Mouse (Mus musculus): ENCODE measurements around the gene Chn2. TPM values are rescaled to one million over a fixed set of nuclear protein-coding genes. Genes with fewer than 3 reads are reported as not detected.

The Chn2 gene
- polyA plus RNA-seq, 1 experiment from 2014 or later, result 20.2 TPM

DNA sequence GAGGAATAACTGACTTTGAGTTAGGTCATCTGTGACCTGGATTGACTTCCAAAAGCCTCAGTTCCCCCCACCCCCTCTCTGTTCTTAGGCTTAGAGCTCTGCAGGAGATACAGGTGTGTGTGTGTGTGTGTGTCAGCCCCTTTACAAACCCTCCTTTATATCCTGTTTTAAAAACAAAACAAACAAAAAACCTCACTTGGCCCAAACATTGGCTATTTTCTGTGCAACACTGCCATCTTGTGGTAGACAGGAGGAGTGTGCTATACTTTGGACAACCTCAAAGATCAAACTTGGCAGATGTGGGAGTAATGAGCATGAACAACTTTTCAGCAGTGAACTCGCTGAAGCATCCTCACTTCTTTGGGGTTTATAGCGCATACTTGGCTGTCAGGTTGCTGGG, 189.5 kb downstream of the Chn2 start:
- Histone ChIP-seq H3K4me2 (ENCODE audit: low read depth, low read length) (no peak overlapping the region), H3K4me3 (ENCODE audit: low read length) (no peak overlapping the region), H3K9me3 (ENCODE audit: control insufficient read depth, low read length) (no peaks in the 10 kb centered on the region), H3K36me3 (ENCODE audit: control insufficient read depth, insufficient read depth, low read length) (no peaks in the 10 kb centered on the region), H3K27ac (ENCODE audit: low read length) (no peak overlapping the region), H3K4me1 (ENCODE audit: control insufficient read depth, insufficient read depth, low read length) (peaks cover 8% of the 10 kb centered on the region; the same call in 1 of the 2 replicates), H3K9ac (ENCODE audit: low read depth, low read length) (no peak overlapping the region), H3K27me3 (replicated peaks; ENCODE audit: control insufficient read depth, insufficient read depth, low read length) (no peaks in the 10 kb centered on the region)
- no peak; the same call in 1 of the 2 replicates for ATAC-seq
- 4% methylated on average over 2 of the region's 2 CpGs for WGBS

DNA sequence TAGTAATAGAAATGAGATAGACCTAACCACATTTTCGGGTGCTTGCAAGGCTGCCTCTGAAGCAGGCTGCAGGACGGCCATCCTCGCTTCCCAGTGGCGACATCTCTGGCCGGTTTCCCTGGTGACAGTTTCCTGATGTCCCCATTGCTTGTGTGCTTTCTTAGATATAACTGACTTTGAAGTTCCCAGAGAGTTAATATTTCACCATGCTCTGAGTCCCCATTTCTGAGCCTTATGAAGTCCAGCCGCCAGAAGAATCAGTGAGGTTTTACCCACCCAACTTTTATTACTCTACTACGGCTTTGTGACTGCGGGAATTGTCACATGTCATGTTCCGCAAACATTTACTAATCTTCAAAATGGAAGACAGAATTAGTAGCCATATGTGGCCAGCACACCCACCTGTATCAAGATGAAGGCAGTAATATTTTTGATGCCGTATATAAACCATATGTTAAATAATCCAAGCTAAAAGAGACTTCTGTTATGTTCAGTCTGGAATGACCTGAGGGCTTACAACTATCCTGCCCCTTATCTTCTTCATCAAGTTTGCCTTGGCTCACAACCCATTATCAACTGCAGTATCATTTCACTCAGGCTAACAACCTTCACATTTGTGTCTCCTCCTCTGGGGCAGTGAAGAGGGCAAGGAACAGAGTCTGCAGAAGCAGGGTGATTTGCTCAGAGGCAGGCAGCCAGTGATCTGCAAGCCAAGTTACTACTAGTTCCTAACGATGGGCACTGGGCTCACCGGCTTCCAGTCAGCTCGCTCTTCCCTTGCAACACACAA, 192.6 kb downstream of the Chn2 start:
- ATAC-seq, result peak; percentile 86
- H3K4me1 ChIP-seq (ENCODE audit: control insufficient read depth, insufficient read depth, low read length), result peaks cover 8% of the 10 kb centered on the region; the same call in 1 of the 2 replicates
- no peaks in the 10 kb centered on the region for H3K27me3 ChIP-seq (replicated peaks; ENCODE audit: control insufficient read depth, insufficient read depth, low read length)
- peaks cover 2% of the 10 kb centered on the region; the same call in 1 of the 2 replicates for H3K9me3 ChIP-seq (ENCODE audit: control insufficient read depth, low read length)
- WGBS, result 59% methylated on average over 13 of the region's 13 CpGs
- H3K4me2 ChIP-seq (ENCODE audit: low read depth, low read length), result no peak overlapping the region
- H3K27ac ChIP-seq (ENCODE audit: low read length), result peak overlapping the region; percentile 40
- no peak overlapping the region for H3K9ac ChIP-seq (ENCODE audit: low read depth, low read length)
- H3K4me3 ChIP-seq (ENCODE audit: low read length), result no peak overlapping the region
- no peaks in the 10 kb centered on the region for H3K36me3 ChIP-seq (ENCODE audit: control insufficient read depth, insufficient read depth, low read length)

DNA sequence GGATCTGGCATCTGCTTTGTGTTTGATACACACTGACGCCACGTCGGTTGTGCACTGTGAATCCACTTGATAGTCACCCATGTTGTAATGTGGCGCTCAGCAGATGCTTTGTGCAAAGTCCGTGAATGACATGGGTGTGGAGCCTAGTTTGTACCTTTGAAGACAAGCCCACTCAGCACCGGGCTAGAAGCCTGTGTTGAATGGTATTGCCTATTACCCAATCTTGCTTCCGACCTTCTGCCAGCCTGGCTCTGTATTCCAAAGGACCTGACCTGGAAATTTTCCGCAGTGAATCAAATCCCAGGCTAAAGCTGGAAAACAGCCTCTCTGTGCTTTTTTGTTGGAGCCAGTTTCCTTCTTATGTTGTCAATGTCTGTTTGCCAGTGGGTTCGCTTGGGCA, 197.1 kb downstream of the Chn2 start:
- WGBS, result 80% methylated on average over 9 of the region's 9 CpGs
- peak; percentile 26; the same call in 1 of the 2 replicates for ATAC-seq
- no peak overlapping the region for H3K4me3 ChIP-seq (ENCODE audit: low read length)
- H3K9ac ChIP-seq (ENCODE audit: low read depth, low read length), result no peak overlapping the region
- H3K4me2 ChIP-seq (ENCODE audit: low read depth, low read length), result no peak overlapping the region
- H3K4me1 ChIP-seq (ENCODE audit: control insufficient read depth, insufficient read depth, low read length), result peaks cover under 1% of the 10 kb centered on the region; the same call in 1 of the 2 replicates
- H3K36me3 ChIP-seq (ENCODE audit: control insufficient read depth, insufficient read depth, low read length), result no peaks in the 10 kb centered on the region; the same call in 1 of the 2 replicates
- no peak overlapping the region for H3K27ac ChIP-seq (ENCODE audit: low read length)
- no peaks in the 10 kb centered on the region for H3K27me3 ChIP-seq (replicated peaks; ENCODE audit: control insufficient read depth, insufficient read depth, low read length)
- peaks cover 2% of the 10 kb centered on the region; the same call in 1 of the 2 replicates for H3K9me3 ChIP-seq (ENCODE audit: control insufficient read depth, low read length)

DNA sequence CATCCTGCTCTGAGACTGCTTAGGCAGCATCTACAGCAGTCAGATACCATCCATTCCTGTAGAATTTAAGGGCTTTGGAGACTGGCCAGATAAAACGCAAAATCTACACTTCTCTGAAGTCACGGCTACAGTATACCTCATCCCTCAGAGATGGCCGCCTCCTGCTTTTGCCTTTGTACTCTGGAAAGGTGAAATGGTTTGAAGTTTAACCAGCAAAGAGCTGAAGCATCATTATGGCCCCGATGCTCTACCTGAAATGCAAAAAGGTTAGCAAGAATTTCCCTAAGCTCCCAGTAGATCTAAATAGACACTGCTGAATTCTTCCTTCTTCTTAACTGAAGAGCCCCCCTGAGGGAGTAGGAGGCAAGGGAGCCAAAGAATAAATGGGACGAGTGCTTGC, 202.4 kb downstream of the Chn2 start:
- H3K27me3 ChIP-seq (replicated peaks; ENCODE audit: control insufficient read depth, insufficient read depth, low read length), result no peaks in the 10 kb centered on the region
- ATAC-seq, result no peak; the same call in 1 of the 2 replicates
- H3K4me2 ChIP-seq (ENCODE audit: low read depth, low read length), result no peak overlapping the region
- no peak overlapping the region for H3K4me3 ChIP-seq (ENCODE audit: low read length)
- H3K9ac ChIP-seq (ENCODE audit: low read depth, low read length), result no peak overlapping the region
- H3K27ac ChIP-seq (ENCODE audit: low read length), result no peak overlapping the region
- H3K36me3 ChIP-seq (ENCODE audit: control insufficient read depth, insufficient read depth, low read length), result no peaks in the 10 kb centered on the region; the same call in 1 of the 2 replicates
- H3K9me3 ChIP-seq (ENCODE audit: control insufficient read depth, low read length), result no peaks in the 10 kb centered on the region
- 49% methylated on average over 5 of the region's 5 CpGs for WGBS
- peaks cover 10% of the 10 kb centered on the region; the same call in 1 of the 2 replicates for H3K4me1 ChIP-seq (ENCODE audit: control insufficient read depth, insufficient read depth, low read length)

DNA sequence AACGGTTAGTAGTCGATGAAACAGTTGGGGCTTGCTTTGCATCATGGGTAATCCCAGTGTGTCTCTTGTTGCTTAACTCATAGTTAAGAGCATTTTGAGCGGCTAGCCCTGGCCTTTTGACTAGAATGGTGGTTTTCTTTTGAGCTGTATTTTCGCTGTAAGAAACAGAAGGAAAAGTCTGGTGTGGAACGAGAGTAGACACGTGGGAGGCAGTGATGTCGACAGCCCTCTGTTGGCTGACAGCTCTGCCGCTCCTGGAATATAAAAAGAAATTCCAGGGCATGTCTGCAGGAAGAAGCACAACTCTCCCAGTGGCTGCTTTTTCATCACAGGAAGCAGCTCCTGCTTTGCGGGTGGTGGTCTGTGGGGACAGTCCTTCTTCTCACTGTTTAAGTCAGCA, 202.9 kb downstream of the Chn2 start:
- ATAC-seq, result no peak
- Histone ChIP-seq H3K9ac (ENCODE audit: low read depth, low read length) (no peak overlapping the region), H3K9me3 (ENCODE audit: control insufficient read depth, low read length) (no peaks in the 10 kb centered on the region), H3K27me3 (replicated peaks; ENCODE audit: control insufficient read depth, insufficient read depth, low read length) (no peaks in the 10 kb centered on the region), H3K4me2 (ENCODE audit: low read depth, low read length) (no peak overlapping the region), H3K4me1 (ENCODE audit: control insufficient read depth, insufficient read depth, low read length) (peaks cover 10% of the 10 kb centered on the region; the same call in 1 of the 2 replicates), H3K27ac (ENCODE audit: low read length) (no peak overlapping the region), H3K36me3 (ENCODE audit: control insufficient read depth, insufficient read depth, low read length) (no peaks in the 10 kb centered on the region; the same call in 1 of the 2 replicates), H3K4me3 (ENCODE audit: low read length) (no peak overlapping the region)
- WGBS, result 53% methylated on average over 9 of the region's 9 CpGs

DNA sequence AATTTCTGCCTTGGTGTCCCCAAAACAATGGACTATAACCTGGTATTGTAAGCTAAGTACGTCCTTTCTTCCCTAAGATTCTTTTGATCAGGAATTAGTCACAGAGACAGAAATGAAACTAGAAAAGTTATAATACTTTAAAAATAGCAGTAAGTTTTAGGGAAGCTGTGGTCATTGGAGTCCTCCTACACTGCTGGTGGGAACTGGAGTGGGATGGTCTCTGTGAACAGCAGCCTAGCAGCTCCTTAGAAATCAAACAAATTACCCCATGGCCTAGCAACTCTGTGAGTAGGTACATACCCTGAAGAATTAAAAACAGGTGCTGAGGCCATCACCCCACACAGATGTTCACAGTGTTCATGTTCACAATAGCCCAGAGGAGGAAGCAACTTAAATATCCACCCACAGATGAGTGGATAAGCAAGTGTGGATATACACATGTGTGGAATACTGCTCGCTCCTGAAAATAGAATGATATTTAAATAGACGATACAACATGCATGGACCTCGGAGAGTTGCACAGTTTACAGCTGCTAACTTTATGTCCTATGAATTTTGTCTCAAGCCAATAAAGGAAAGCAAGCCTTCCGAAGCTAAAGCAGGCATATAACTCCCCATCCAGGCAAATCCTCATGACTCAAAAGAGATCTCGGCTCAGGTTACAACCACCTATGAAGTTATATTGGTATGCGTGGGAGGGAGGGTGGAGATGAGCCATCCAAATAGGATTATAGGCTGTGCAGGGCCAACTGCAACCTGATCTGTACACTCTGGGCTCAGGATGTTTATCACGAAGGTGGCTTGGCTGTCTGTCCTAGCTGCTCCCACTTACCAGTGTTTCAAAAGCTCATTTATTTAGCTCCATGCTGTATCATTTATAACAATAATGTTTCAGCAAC, 209.2 kb downstream of the Chn2 start:
- 59% methylated on average over 8 of the region's 8 CpGs for WGBS
- no peaks in the 10 kb centered on the region for H3K36me3 ChIP-seq (ENCODE audit: control insufficient read depth, insufficient read depth, low read length)
- H3K4me1 ChIP-seq (ENCODE audit: control insufficient read depth, insufficient read depth, low read length), result peaks cover 4% of the 10 kb centered on the region; the same call in 1 of the 2 replicates
- H3K4me2 ChIP-seq (ENCODE audit: low read depth, low read length), result no peak overlapping the region
- H3K27me3 ChIP-seq (replicated peaks; ENCODE audit: control insufficient read depth, insufficient read depth, low read length), result no peaks in the 10 kb centered on the region
- H3K27ac ChIP-seq (ENCODE audit: low read length), result no peak overlapping the region
- H3K9ac ChIP-seq (ENCODE audit: low read depth, low read length), result no peak overlapping the region
- no peak for ATAC-seq
- H3K4me3 ChIP-seq (ENCODE audit: low read length), result no peak overlapping the region
- no peaks in the 10 kb centered on the region for H3K9me3 ChIP-seq (ENCODE audit: control insufficient read depth, low read length)

DNA sequence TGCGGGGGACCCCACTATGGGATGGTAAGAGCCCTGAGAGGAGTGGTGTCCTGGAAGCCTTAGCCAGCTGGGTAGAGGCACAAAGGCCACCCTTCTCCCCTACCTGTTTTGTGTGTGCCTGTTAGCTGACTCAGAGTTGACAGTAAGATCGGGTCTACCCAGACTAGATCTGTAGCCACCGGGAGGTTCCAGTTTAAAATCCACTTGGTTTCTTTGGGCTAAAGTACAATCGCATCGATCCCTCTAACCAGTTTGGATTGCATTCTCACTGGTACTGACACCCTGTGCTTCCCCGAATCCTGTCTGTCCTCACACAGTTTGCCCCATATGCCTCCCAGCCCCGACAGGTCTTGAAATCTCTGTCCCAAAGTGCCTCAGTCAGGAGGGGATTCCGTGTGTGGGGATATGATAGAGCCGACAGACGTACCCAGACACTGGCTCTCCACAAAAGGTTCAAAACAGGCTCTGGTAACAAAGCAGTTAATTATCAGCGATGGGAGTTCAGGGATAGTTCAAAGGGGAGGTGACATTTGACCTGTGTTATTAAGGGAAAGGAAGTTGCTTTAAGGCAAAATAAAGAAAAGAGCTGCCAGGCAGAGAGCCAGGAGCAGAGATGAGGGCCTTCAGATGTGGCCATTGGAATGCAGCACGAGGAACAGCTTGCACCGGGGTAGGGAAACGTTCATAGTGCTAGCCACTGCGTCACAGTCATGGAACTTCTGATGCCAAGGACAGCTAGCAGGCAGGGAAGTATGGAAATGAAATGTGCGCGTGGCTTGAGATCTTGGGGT, 212.2 kb downstream of the Chn2 start:
- Histone ChIP-seq H3K4me3 (ENCODE audit: low read length) (no peak overlapping the region), H3K27me3 (replicated peaks; ENCODE audit: control insufficient read depth, insufficient read depth, low read length) (no peaks in the 10 kb centered on the region), H3K4me1 (ENCODE audit: control insufficient read depth, insufficient read depth, low read length) (peaks cover 4% of the 10 kb centered on the region; the same call in 1 of the 2 replicates), H3K9ac (ENCODE audit: low read depth, low read length) (no peak overlapping the region), H3K27ac (ENCODE audit: low read length) (no peak overlapping the region), H3K9me3 (ENCODE audit: control insufficient read depth, low read length) (no peaks in the 10 kb centered on the region), H3K4me2 (ENCODE audit: low read depth, low read length) (no peak overlapping the region), H3K36me3 (ENCODE audit: control insufficient read depth, insufficient read depth, low read length) (no peaks in the 10 kb centered on the region)
- no peak for ATAC-seq
- WGBS, result 63% methylated on average over 17 of the region's 17 CpGs

DNA sequence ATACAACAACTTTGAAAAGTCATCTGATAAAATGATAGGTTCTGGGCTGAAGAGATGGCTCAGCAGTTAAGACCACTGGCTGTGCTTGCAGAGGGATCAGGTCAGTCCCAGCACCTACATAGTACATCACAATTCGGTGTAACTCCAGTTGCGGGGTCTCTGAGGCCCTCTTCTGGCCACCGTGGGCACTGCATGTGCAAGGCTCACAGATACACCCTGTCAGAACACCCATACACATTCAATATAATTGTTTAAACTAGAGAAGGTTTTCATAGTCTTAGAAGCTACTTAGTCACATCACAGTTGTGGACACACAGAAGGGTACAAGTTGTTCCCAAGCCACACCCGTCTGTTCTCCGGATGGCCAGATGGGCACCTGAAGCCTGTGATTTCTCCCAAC, 213.9 kb downstream of the Chn2 start:
- Histone ChIP-seq H3K9ac (ENCODE audit: low read depth, low read length) (no peak overlapping the region), H3K4me1 (ENCODE audit: control insufficient read depth, insufficient read depth, low read length) (peaks cover 4% of the 10 kb centered on the region; the same call in 1 of the 2 replicates), H3K9me3 (ENCODE audit: control insufficient read depth, low read length) (no peaks in the 10 kb centered on the region), H3K27me3 (replicated peaks; ENCODE audit: control insufficient read depth, insufficient read depth, low read length) (no peaks in the 10 kb centered on the region), H3K4me2 (ENCODE audit: low read depth, low read length) (no peak overlapping the region), H3K36me3 (ENCODE audit: control insufficient read depth, insufficient read depth, low read length) (no peaks in the 10 kb centered on the region), H3K27ac (ENCODE audit: low read length) (no peak overlapping the region), H3K4me3 (ENCODE audit: low read length) (no peak overlapping the region)
- 65% methylated on average over 5 of the region's 5 CpGs for WGBS
- no peak for ATAC-seq
